ENCODE assay signal across 19 mouse cellular contexts in genomic region chr11:75954896-75955295, GRCm38 (mm10). TPM values are rescaled to one million over a fixed set of nuclear protein-coding genes. Genes with fewer than 3 reads are reported as not detected.
"Had no signal": no experiment of that assay in that cellular context is flagged by ENCODE, and none has a peak within 500 bp of the region (broad histone marks: within the 10 kb centered on the region; RNA-seq: fewer than 3 reads in every experiment).

No protein-coding gene starts in this region.

- DNase-seq: lung, adult 18-20 months; lung, embryonic 14.5 days; lung, postnatal 10 days; lung, postnatal 4 days; midbrain, embryonic 14.5 days; right cerebral cortex, postnatal 14 days; thymus, adult 2 months; thymus, postnatal 25 days; thymus, postnatal 4 days had no signal

- ATAC-seq: midbrain, embryonic 16.5 days had no signal

- H3K9ac ChIP-seq: lung, embryonic 14.5 days; midbrain, embryonic 12.5 days; neural tube, embryonic 12.5 days; stomach, embryonic 15.5 days had no signal

- H3K27ac ChIP-seq: midbrain, embryonic 10.5 days; midbrain, embryonic 12.5 days; neural tube, embryonic 12.5 days; stomach, embryonic 15.5 days; stomach, postnatal 0 days had no signal

- H3K4me1 ChIP-seq: midbrain, embryonic 10.5 days; midbrain, embryonic 12.5 days; neural tube, embryonic 12.5 days; stomach, embryonic 15.5 days had no signal

- H3K9me3 ChIP-seq: midbrain, embryonic 10.5 days; midbrain, embryonic 12.5 days; neural tube, embryonic 12.5 days; stomach, embryonic 15.5 days had no signal

- H3K4me2 ChIP-seq: lung, embryonic 14.5 days; midbrain, embryonic 12.5 days; neural tube, embryonic 12.5 days; stomach, embryonic 15.5 days had no signal

- H3K27me3 ChIP-seq: midbrain, embryonic 12.5 days; neural tube, embryonic 12.5 days; stomach, embryonic 15.5 days had no signal

- H3K36me3 ChIP-seq: midbrain, embryonic 10.5 days; midbrain, embryonic 12.5 days; neural tube, embryonic 12.5 days; stomach, embryonic 15.5 days had no signal

- H3K4me3 ChIP-seq: midbrain, embryonic 10.5 days; midbrain, embryonic 12.5 days; neural tube, embryonic 12.5 days; stomach, embryonic 15.5 days had no signal

RNA-seq across cellular contexts. Expression of gene 1700016K19Rik, which starts 44.8 kb away (rescaled TPM):
- total RNA-seq: megakaryocyte, adult 5-6 weeks; megakaryocyte-erythroid progenitor cell, adult 5-6 weeks; monocyte, adult 5-6 weeks; neutrophil, adult 5-6 weeks had no signal
